Mouse (Mus musculus) kidney, adult 2 months (tissue): ENCODE data around the gene Mia2.

Source experiments
- CTCF ChIP-seq: fragments of 200-500 bp; conservative IDR thresholded peaks from 2 replicates; pipeline ENCODE4 v1.5.1; 2011; ENCODE audit warnings: low read depth, mild to moderate bottlenecking, control low read depth, low read length, moderate library complexity, mixed read lengths; ENCODE audit not compliant: insufficient read depth, insufficient read length
- POLR2A ChIP-seq: fragments of 200-500 bp; IDR thresholded peaks from one replicate; pipeline ENCODE4 v1.6.1; 2011; ENCODE audit warnings: low read depth, low read length, control low read depth

- TF ChIP-seq POLR2A = no peak
- TF ChIP-seq CTCF = no peak
Measured at GRCm38 (mm10) chr12:59206208-59206999, 110.8 kb downstream of the Mia2 start.
